Mouse (Mus musculus) MEL (cell line): Measurements from ENCODE around the gene Cacnb3. TPM values are rescaled to one million over a fixed set of nuclear protein-coding genes. Genes with fewer than 3 reads are reported as not detected.

Source experiments
- DNase-seq: peaks from one replicate; pipeline ENCODE4 v3.0.0; 2011; ENCODE audit warnings: low read depth, low spot score
- H3K27ac ChIP-seq: 2 replicates; pipeline ENCODE4 v1.5.1; 2012; ENCODE audit warnings: low read depth, mild to moderate bottlenecking, control low read depth, low read length, moderate library complexity; ENCODE audit not compliant: control insufficient read depth
- H3K27me3 ChIP-seq, 2 experiments: fragments of 150-350 bp in 1 of 2; sonication (generic) in 1 of 2; 2 replicates each; pipeline ENCODE4 v1.6.1; 2012; ENCODE audit warnings: low read length in 2 of 2, mild to moderate bottlenecking in 2 of 2, improper control_type of control experiment in 1 of 2, moderate library complexity in 1 of 2; ENCODE audit not compliant: insufficient read depth in 2 of 2, control insufficient read depth in 1 of 2
- H3K36me3 ChIP-seq, 2 experiments: 2 replicates each; pipeline ENCODE4 v1.6.1; 2012 to 2014; ENCODE audit warnings: low read length in 2 of 2, improper control_type of control experiment in 1 of 2, inconsistent platforms in 1 of 2, mild to moderate bottlenecking in 1 of 2; ENCODE audit not compliant: insufficient read depth in 2 of 2, control insufficient read depth in 1 of 2
- H3K4me1 ChIP-seq, 2 experiments: fragments of 150-350 bp in 1 of 2; sonication (generic) in 1 of 2; 2 replicates each; pipeline ENCODE4 v1.6.1; 2012; ENCODE audit warnings: low read length in 2 of 2, improper control_type of control experiment in 1 of 2, mild to moderate bottlenecking in 1 of 2; ENCODE audit not compliant: insufficient read depth in 2 of 2, control insufficient read depth in 1 of 2
- H3K4me3 ChIP-seq, 2 experiments: fragments of 150-350 bp in 1 of 2; sonication (generic) in 1 of 2; 2 replicates each; pipeline ENCODE4 v1.5.1; 2012; ENCODE audit warnings: low read depth in 2 of 2, low read length in 2 of 2, mild to moderate bottlenecking in 2 of 2, moderate library complexity in 2 of 2, control low read depth in 1 of 2, improper control_type of control experiment in 1 of 2; ENCODE audit not compliant: control insufficient read depth in 1 of 2, insufficient read depth in 1 of 2
- H3K79me2 ChIP-seq: 2 replicates; pipeline ENCODE4 v1.6.1; 2012; ENCODE audit warnings: mild to moderate bottlenecking, low read length, moderate library complexity; ENCODE audit not compliant: control insufficient read depth, poor library complexity, insufficient read depth
- H3K9ac ChIP-seq: 2 replicates; pipeline ENCODE4 v1.6.1; 2012; ENCODE audit warnings: low read depth, mild to moderate bottlenecking, control low read depth, low read length, moderate library complexity; ENCODE audit not compliant: control insufficient read depth, poor library complexity, severe bottlenecking
- H3K9me3 ChIP-seq: fragments of 150-350 bp; sonication (generic); replicated peaks from 2 replicates; pipeline ENCODE4 v1.6.1; 2012; ENCODE audit warnings: mild to moderate bottlenecking, low read length, improper control_type of control experiment, moderate library complexity; ENCODE audit not compliant: insufficient read depth
- BHLHE40 ChIP-seq: IDR thresholded peaks from 2 replicates; pipeline ENCODE4 v1.6.1; 2012; ENCODE audit warnings: low read depth, mild to moderate bottlenecking, inconsistent platforms, low read length, improper control_type of control experiment, borderline replicate concordance
- CHD1 ChIP-seq: IDR thresholded peaks from 2 replicates; pipeline ENCODE4 v1.6.1; 2012; ENCODE audit warnings: low read depth, mild to moderate bottlenecking, inconsistent platforms, low read length, improper control_type of control experiment
- CTCF ChIP-seq, 3 experiments: IDR thresholded peaks in 2 of 3; conservative IDR thresholded peaks in 1 of 3; 2 replicates each; pipeline ENCODE4 v1.5.1; 2011 to 2012; ENCODE audit warnings: low read length in 3 of 3, low read depth in 2 of 3, mild to moderate bottlenecking in 2 of 3, improper control_type of control experiment in 1 of 3, inconsistent platforms in 1 of 3, mixed read lengths in 1 of 3, moderate library complexity in 1 of 3; ENCODE audit not compliant: control insufficient read depth in 1 of 3, insufficient read depth in 1 of 3, poor library complexity in 1 of 3, severe bottlenecking in 1 of 3
- ELF1 ChIP-seq: IDR thresholded peaks from 2 replicates; pipeline ENCODE4 v1.6.1; 2014; ENCODE audit warnings: low read depth, mild to moderate bottlenecking, inconsistent platforms, low read length, improper control_type of control experiment, moderate library complexity
- GABPA ChIP-seq: IDR thresholded peaks from 2 replicates; pipeline ENCODE4 v1.6.1; 2012; ENCODE audit warnings: low read depth, mild to moderate bottlenecking, inconsistent platforms, low read length, improper control_type of control experiment, moderate library complexity
- GATA1 ChIP-seq: IDR thresholded peaks from 2 replicates; pipeline ENCODE4 v1.6.1; 2011; ENCODE audit warnings: low read depth, low read length, improper control_type of control experiment
- HCFC1 ChIP-seq: IDR thresholded peaks from 2 replicates; pipeline ENCODE4 v1.6.1; 2012; ENCODE audit warnings: low read depth, mild to moderate bottlenecking, inconsistent platforms, low read length, improper control_type of control experiment, moderate library complexity
- MAX ChIP-seq: IDR thresholded peaks from 2 replicates; pipeline ENCODE4 v1.6.1; 2011; ENCODE audit warnings: low read length, improper control_type of control experiment
- MAZ ChIP-seq: IDR thresholded peaks from 2 replicates; pipeline ENCODE4 v1.6.1; 2012; ENCODE audit warnings: low read depth, mild to moderate bottlenecking, inconsistent platforms, low read length, improper control_type of control experiment
- MXI1 ChIP-seq: IDR thresholded peaks from 2 replicates; pipeline ENCODE4 v1.6.1; 2011; ENCODE audit warnings: mild to moderate bottlenecking, low read depth, low read length, improper control_type of control experiment
- MYC ChIP-seq: IDR thresholded peaks from 2 replicates; pipeline ENCODE4 v1.6.1; 2011; ENCODE audit warnings: low read depth, mild to moderate bottlenecking, low read length, improper control_type of control experiment, moderate library complexity
- NELFE ChIP-seq: IDR thresholded peaks from 2 replicates; pipeline ENCODE4 v1.6.1; 2011; ENCODE audit warnings: low read depth, low read length, improper control_type of control experiment
- POLR2AphosphoS2 ChIP-seq: IDR thresholded peaks from 2 replicates; pipeline ENCODE4 v1.6.1; 2011; ENCODE audit warnings: low read length, improper control_type of control experiment
- POLR2AphosphoS5 ChIP-seq: IDR thresholded peaks from 2 replicates; pipeline ENCODE4 v1.6.1; 2012; ENCODE audit warnings: low read depth, borderline replicate concordance, mild to moderate bottlenecking, inconsistent platforms, low read length, moderate library complexity, mixed read lengths
- RAD21 ChIP-seq: IDR thresholded peaks from 2 replicates; pipeline ENCODE4 v1.6.1; 2011; ENCODE audit warnings: mild to moderate bottlenecking, low read depth, low read length, improper control_type of control experiment
- RCOR1 ChIP-seq: IDR thresholded peaks from 2 replicates; pipeline ENCODE4 v1.6.1; 2012; ENCODE audit warnings: low read depth, mild to moderate bottlenecking, inconsistent platforms, low read length, improper control_type of control experiment
- SIN3A ChIP-seq: IDR thresholded peaks from 2 replicates; pipeline ENCODE4 v1.6.1; 2012; ENCODE audit warnings: low read length, improper control_type of control experiment, inconsistent platforms
- SMC3 ChIP-seq: IDR thresholded peaks from 2 replicates; pipeline ENCODE4 v1.6.1; 2011; ENCODE audit warnings: low read depth, low read length, improper control_type of control experiment
- TBP ChIP-seq: IDR thresholded peaks from 2 replicates; pipeline ENCODE4 v1.8.0; 2011; ENCODE audit warnings: low read depth, low read length, improper control_type of control experiment
- TCF12 ChIP-seq: IDR thresholded peaks from 2 replicates; pipeline ENCODE4 v1.6.1; 2014; ENCODE audit warnings: low read depth, mild to moderate bottlenecking, inconsistent platforms, low read length, improper control_type of control experiment, moderate library complexity
- UBTF ChIP-seq: IDR thresholded peaks from 2 replicates; pipeline ENCODE4 v1.6.1; 2012; ENCODE audit warnings: low read depth, mild to moderate bottlenecking, inconsistent platforms, low read length, improper control_type of control experiment, moderate library complexity, borderline replicate concordance; ENCODE audit not compliant: insufficient read depth
- USF1 ChIP-seq: IDR thresholded peaks from 2 replicates; pipeline ENCODE4 v1.6.1; 2014; ENCODE audit warnings: low read depth, mild to moderate bottlenecking, inconsistent platforms, low read length, improper control_type of control experiment, moderate library complexity
- ZC3H11A ChIP-seq: IDR thresholded peaks from 2 replicates; pipeline ENCODE4 v1.6.1; 2012; ENCODE audit warnings: low read depth, mild to moderate bottlenecking, inconsistent platforms, low read length, improper control_type of control experiment
- ZMIZ1 ChIP-seq: IDR thresholded peaks from 2 replicates; pipeline ENCODE4 v1.6.1; 2012; ENCODE audit warnings: low read depth, mild to moderate bottlenecking, inconsistent platforms, low read length, improper control_type of control experiment, moderate library complexity
- ZNF384 ChIP-seq: IDR thresholded peaks from 2 replicates; pipeline ENCODE4 v1.6.1; 2012; ENCODE audit warnings: low read depth, mild to moderate bottlenecking, inconsistent platforms, low read length, improper control_type of control experiment
- polyA plus RNA-seq, 2 experiments: library from polyadenylated mRNA; stranded (reverse) in 1 of 2; unstranded in 1 of 2; fragments of >175 nt in 1 of 2; fragments of >200 nt in 1 of 2; gene quantifications; 2 replicates each; pipeline versions ENCODE4 v1.2.1 to v1.2.4; 2012; ENCODE audit warnings: low replicate concordance in 2 of 2, low read depth in 1 of 2; ENCODE audit not compliant: insufficient read length in 2 of 2, insufficient read depth in 1 of 2, missing spikeins in 1 of 2
- total RNA-seq: library from RNA; depleted of rRNA; stranded (reverse); fragments of 300-350 nt; gene quantifications from 2 replicates; pipeline ENCODE4 v1.2.3, GENCODE M21; 2012

Gene Cacnb3
- total and polyA plus RNA-seq, 3 experiments: 1.4 to 8.5 TPM; not detected in 1

DNA sequence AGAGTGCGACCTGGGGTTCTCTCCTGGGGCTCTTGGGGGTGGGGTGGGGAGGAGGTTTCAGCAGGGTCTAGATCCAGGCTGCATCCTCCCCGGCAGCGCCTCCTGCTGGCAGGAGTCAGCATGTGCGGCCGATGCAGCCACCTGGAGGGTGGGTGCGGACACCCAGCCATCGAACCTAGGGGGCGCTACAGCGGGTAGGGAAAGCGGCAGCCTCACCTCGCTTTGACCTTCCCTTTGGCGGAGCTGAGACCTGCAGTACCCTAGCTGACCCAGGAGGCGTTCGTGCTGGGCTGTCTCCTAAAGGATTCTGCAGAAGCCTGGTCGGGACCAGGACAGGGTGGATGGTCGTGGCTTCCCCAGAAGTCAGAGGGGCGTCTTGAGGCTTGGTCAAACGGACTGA lies 853 bp downstream of the Cacnb3 start:
- TF ChIP-seq POLR2AphosphoS2 (no peak), USF1 (0 out of 2 replicates have a peak, but pooled peaks have one; percentile 34), GATA1 (no peak), CTCF (IDR thresholded peaks at IDR 0.05 in 2 of 3, conservative IDR thresholded peaks at IDR 0.05 in 1 of 3; ENCODE audit: control insufficient read depth in 1 of 3, insufficient read depth in 1 of 3, low read depth in 2 of 3, low read length in 3 of 3, poor library complexity in 1 of 3, severe bottlenecking in 1 of 3) (peak; percentile 100), MXI1 (peak; percentile 65), ELF1 (peak; percentile 47; the same call in 1 of the 2 replicates), UBTF (0 out of 2 replicates have a peak, but pooled peaks have one; percentile 71), RAD21 (peak; percentile 56), POLR2AphosphoS5 (no peak), ZMIZ1 (no peak), MYC (peak; percentile 80; the same call in 1 of the 2 replicates), GABPA (no peak), NELFE (no peak; the same call in 1 of the 2 replicates), HCFC1 (peak; percentile 42; the same call in 1 of the 2 replicates), BHLHE40 (peak; percentile 41; the same call in 1 of the 2 replicates), ZC3H11A (peak; percentile 66), TCF12 (peak; percentile 59), RCOR1 (peak; percentile 30), SMC3 (peak; percentile 86), TBP (no peak), SIN3A (peak; percentile 18; the same call in 1 of the 2 replicates), MAZ (peak; percentile 97), CHD1 (no peak), ZNF384 (peak; percentile 49; the same call in 1 of the 2 replicates), MAX (peak; percentile 72; the same call in 1 of the 2 replicates)
- Histone ChIP-seq H3K4me3 (peak overlapping the region; percentile 49 to 50), H3K27me3 (peaks cover 13 to 15% of the 10 kb centered on the region in 2 experiments), H3K4me1 (peaks cover 0 to 17% of the 10 kb centered on the region in 2 experiments; a peak in 3 of 4 replicates), H3K79me2 (no peaks in the 10 kb centered on the region; the same call in 1 of the 2 replicates), H3K9ac (peak overlapping the region; percentile 61), H3K9me3 (no peaks in the 10 kb centered on the region), H3K27ac (no peak overlapping the region), H3K36me3 (peaks cover 0 to 11% of the 10 kb centered on the region in 2 experiments; a peak in 2 of 4 replicates)
- peak; percentile 89 for DNase-seq
